Mouse (Mus musculus) CD4-positive, CD25-positive, alpha-beta regulatory T cell, adult 2 months (primary cell): ENCODE measurements at regions not wholly inside any gene's neighbourhood (a gene's known extent, or its start where the extent isn't known, plus 50 kb on each side); places are given as distances from the start of the nearest gene placed in this dataset.
"Not testable (repeated sequence)": the region's sequence is repeated elsewhere in the genome, so short reads cannot be mapped to it uniquely, and the experiment has no call there.

Source experiments
- DNase-seq: peaks from one replicate; pipeline ENCODE4 v3.0.0-alpha.2; 2012; ENCODE audit warnings: low read depth, low spot score

DNA sequence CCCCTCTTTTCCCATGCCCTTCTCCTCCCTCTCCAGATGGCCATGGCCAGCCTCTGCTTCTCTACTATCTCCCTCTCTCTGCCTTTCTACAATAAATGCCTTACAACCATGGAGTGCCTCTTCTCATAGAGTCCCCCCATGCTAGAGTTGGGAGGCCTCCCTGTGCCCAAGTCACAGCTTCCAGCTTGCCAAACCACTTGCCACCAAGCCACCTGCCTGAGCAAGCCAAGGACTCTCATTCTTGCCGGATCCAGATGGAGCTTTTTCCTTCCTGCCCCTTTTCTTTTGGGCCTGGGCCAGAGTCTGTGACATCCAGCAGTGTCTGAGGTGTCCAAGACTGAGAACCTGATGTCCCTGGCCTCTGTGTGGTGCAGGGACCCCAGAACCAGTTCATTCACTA is 367.4 kb upstream of the Arhgap42 start:
- DNase-seq = no peak

DNA sequence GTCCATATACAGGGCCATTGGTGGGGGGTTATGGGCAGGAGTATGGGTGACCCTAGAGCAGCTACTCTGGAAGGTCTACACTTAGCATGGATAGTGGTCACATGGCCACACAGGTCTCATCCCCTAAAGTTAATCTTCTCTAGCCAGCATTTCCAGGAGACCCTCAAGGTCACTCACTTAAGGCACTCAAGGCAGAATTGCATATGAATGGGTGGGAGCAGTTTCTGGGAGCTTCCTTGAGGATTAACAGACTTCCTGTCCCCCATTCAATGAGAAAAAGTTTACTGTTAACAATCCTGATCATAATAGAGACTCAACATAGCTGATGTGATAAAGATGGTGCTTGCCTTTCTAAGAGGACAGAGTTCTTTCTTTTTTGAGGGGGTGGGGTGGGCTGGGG is 352.4 kb upstream of the Arhgap42 start:
- DNase-seq = no peak

DNA sequence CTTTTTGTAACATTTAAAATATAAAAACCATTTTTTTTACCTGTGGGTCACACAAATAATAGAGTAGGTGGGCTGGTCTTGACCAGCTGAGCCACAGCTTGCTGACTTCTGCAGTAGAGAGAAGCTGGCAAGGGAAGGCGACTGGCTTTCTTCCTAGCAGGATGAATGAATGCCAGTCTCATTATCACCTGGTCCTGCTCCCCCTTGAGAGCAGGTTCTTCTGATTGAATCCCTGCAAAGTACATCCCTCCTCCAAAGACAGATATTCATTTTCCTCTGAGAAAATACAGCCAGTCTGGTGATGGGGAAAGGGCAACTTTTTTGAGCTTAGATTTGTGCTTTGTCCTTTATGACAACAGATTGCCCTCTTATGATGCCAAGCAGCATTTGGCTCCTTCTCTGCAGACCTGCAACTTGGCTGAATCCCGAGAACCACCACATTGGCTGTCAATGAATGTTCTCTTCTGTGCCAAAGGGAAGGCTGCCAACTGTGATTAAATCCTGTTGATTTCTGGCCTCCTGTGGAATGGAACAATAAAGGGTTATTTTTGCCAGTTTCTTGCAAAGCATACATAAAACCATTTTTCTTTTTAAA is 344.2 kb upstream of the Arhgap42 start:
- no peak for DNase-seq

DNA sequence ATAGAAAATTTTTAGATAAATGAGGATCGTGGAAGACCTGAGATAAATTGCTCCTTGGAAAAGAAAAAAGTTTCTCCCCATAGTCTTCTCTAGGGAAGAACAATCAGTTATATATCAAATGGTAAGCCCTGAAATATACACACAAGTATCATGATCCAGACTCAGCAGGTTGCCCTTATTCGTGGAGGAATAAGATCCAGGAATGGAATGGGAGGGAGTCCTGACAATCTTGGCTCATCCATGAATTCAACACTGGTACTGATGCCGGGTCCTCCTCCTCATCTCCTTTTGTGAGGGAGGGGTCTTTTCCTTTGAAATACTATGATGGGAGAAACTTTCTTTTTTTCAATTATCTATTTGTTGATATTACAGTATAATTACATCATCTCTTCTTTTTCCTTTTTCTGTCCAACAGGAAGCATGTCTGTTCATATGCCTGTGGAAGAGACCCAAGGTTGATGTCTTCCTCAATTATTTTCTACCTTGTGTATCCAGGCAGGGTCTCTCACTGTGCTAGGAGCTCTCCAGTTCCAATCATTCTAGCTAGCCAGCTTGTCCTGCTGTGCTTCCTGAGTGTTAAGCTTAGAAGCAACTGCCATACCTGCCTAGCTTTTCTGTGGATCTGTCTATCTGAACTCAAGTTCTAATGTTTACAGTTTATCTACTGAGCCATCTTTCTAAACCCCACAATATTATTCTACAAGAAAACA is 343.6 kb upstream of the Arhgap42 start:
- no peak for DNase-seq

DNA sequence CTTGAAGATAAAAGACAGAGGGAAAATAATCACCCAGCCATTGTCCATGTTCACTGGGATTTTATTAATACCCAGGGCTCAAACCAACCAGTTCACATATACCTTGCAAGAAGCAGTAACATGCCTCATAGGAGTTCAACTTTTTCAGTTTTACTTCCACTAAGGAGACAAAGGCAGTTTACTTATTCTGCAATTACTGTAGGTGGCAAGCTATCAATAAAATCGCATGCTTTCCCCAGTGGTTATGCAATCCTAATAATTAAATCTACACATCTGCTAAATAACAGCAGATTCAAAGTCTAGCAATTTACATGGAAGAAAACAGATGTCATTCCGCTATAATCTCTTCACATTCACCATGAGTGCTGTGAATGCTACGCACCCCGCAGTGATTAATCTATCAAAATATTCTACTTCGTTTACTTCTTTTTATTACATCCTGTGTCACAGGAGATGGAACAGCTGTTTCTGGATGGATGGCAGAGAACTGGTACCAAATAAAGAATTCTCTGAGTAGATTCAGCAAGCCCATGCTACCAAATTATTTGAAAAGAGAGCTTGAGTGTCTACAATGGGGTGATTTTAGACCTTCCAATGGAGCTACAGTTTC is 329.2 kb upstream of the Arhgap42 start:
- no peak for DNase-seq

DNA sequence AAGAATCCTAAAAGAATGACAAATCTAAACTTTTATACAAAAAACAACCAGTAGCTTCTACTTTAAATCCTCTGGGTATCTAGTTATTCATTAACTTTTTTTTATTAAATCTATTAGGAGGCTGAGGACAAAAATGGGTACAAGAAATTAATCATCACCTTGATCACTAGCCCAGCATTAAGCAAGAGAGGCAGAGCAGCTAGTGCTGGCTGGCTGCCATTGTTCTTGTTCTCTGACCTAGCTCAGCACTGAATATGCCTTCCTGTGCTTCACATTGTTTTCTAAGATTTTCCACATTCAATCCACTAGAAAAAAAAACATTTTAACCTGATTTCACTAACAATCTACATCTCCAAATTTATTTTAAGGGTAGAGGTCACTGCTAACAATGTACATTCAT is 325.6 kb upstream of the Arhgap42 start:
- DNase-seq = no peak

DNA sequence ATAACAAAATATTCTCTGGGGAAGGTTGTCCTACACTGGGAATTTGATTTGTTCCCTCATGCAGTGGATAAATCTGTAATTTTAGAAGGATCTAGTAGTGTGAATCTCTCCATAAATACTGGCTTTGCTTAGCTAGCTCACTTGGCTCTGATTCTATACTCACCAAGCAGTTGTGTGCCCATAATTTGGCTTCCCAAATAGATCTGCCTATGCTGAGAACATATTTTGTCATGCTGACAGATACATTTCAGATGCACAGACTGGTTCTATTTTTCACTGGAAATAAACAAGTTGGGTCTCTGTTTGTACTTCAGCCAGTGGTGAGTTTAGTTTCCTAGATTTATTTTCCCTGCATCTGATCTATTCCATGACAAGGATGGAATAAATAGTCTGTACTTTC is 309.8 kb upstream of the Arhgap42 start:
- DNase-seq = no peak

DNA sequence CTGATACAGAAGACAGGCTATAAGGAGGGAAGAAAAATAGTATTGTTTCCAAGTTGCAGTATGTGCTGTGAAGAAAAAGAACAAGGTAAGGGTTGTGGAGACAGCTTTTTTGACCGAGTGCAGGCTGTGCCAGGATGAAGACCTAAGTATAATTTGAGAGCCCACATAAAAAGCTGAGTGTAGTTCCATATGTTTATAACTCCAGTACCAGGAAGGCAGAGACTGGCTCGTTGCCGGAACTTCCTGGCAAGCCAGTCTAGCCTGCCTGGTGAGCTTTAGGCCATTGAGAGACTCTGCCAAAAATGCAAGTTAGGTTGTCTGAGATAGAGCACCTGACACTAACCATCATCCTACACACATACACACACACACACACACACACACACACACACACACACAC is 308.7 kb upstream of the Arhgap42 start:
- no peak for DNase-seq

DNA sequence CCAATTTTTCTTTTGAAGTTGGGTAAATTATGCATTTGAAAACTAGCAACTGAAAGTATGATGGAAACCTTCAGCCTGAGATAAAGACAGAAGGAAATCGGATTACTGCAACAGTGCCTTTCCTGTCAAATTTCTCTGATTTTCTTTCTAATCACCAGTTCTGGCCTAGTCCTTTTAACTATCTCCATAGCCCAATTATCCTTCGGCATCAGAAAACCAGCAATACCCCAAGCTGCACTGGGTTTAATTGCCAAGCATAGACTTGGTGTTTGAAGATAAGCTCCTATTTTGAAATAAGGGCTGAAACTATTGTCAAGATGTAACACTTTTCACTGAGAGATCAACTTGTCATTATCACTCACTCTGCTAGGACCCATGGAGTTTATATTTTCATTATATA is 308.2 kb upstream of the Arhgap42 start:
- no peak for DNase-seq

DNA sequence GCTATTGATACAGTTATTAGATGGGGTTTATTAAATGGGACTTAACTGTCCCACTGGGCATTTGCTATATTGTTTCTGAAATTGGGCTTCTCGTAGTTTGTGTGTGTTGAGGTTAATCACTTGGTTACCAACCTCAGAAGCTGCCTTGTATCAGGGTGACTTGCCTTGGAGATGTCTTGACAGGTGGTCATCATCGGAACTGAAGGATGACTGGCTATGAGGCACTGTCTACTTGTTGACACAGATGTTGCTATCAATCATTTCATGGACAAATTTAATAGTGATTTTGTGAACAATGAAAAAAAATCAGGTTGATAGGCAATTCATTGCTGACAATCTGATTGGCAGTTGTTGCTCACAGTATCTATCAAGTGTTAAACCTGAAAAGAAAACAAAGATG is 261.4 kb upstream of the Arhgap42 start:
- no peak for DNase-seq

DNA sequence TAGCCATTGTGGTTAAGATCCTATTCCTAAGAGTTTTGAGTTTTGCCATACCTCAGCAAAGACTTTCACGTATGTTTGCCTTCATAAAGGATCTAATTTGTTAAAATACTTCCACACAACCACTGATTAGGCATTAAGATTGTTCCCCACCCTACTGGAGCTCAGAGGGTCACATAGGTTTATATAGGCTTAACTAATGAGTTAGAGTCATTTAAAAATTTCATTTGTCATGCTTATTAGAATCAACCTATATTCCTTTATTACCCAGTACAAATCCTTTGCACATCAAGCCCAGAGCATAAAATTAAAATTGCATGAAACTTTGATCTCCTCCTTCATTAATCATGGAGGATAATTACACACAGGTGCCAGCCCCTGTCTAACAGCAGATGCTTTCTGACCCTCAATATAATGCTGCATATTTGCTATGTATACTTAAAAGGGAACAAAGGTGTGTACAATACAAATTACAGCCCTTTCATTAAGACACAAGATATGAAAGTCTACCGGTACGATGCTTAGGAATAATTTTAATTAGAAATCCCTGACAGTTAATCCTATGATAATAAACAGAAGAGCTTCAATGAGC is 254.8 kb upstream of the Arhgap42 start:
- DNase-seq = no peak

DNA sequence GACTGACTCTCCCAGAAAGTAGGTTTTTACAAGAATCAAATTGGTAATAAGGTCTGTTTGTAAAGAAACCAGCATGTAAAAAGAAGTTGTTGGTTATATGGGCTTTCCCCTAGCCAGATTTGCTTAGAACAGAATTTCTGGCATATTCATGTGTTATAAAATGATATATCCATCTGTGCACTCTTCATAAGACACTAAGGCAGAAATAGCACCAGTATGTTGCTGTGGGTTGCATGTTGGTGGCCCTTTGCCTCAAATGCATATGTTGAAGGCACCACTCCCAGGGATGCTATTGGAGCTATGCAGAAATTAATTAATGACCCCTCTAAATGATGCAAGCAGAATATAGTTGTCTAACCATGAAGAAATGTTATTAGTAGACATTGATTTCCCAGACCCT is 238.2 kb upstream of the Arhgap42 start:
- no peak for DNase-seq

DNA sequence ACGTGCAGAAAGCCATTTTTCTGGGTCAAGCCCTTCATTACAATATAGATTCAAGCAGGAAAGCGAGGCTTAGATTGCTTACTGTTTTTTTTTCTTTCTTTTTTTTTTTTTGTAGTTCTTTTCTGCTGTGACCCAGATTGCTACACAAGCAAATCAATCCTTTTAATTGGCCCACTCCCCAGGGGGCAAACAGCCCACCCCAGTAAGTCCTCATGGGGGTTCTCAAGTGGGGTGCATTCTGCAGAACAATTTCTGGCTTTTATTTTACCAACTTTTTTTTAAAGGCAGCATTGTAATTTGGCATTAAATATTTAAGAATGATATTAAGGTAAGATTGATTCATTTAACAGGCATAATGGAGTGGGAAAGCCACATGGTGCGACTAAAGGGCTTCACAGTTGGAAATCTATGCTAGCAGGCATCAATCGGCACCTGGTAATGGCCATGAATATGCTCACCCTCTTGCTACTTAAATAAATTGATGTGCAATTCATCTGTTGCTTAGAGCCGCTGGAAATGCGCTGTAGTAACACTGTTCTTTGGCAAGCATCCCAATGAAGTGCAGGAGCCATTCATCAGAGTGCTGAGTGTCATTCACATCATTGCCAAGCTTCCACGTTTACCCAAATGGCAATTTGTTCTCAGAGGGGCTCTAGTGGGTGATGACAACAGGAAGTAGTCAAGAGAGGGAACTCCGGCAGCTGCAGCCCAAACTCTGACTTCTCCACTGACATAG is 236.3 kb upstream of the Arhgap42 start:
- DNase-seq = no peak

DNA sequence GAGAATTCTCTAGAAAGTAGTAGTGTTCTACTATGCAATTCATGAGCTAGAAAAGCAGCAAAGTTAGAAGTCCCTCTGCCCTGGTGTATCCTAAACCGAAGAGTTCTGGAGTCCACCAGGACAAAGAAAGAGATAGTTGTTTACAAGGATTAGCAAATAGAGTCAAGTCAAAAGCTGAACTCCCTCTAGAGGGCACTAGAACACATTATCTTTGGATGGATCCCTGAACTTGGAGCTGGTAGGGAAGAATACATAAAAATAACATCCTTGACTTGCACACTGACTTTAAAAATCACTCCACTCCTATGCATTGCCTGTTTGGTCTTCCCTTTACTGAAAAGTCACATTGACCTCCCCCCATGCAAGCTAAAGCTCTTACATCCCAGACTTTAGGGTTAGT is 205.3 kb upstream of the Arhgap42 start:
- DNase-seq = no peak

DNA sequence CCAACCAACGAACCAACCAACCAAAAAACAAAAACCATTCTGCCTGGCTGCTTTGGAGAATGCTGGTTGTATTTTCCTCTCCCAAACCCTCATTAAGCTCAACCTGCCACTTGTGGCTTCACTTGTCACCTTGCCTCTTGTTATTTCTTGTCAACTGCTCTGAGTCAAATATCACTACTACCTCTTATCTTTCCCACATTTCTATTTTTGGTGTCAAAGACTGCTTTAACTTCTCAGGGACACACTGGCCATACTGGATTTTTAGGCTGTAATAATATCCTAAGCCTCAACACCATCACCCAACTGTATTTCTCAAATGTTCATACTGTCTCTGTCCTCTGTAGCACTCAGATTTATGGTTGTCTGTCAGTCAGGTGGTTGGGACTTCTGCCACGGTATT is 181.4 kb upstream of the Arhgap42 start:
- no peak for DNase-seq

DNA sequence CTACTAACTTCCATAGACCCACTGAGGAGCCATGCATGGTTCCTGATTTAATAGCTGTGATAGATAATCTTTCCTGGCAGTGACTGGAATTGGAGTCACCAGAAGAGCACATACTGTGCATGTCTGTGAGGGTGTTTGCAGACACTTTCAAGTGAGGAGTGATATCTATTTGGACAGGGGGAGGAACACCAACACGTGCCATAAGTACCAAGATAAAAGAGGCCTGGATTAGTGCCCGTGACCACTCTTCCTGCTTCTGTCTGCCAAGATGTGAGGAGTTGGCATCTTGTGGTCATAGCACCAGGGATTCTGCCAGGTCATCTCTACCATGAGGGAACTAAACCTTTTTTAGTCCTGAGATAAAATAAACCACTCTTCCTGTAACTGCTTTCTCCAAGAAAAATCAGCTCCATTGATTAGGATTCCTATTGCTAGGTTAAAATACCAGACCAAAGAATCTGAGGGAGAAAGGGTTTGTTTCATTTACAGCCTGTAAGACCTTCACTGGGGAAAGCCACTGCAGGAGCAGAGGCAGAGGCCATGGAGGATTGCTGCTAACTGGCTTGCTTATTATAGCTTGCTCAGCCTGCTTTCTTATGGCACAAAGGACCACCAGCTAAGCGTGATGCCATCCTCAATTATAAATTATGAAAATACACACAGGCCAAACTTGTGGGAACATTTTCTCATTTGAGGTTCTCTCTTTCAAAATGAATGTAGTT is 173.7 kb upstream of the Arhgap42 start:
- no peak for DNase-seq

DNA sequence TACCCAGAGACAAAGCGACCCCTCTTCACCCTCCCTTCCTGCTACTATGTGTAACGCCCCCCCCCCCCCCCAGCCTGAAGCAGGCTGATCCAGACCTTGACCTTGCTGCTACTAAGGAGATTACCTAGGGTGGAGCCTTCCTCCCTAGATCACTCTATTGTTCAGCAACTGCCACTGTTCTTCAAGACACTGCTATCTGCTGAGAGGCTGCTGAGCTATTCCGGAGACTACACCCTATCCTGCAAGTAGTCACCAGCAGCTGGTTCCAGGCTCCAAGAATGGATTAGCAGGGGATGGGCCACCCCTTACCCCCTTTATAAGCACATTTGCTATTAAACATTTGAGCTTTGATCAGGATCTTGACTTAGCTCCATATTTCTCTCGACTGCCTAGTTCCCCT is 155.3 kb upstream of the Arhgap42 start:
- DNase-seq = not testable (repeated sequence)

DNA sequence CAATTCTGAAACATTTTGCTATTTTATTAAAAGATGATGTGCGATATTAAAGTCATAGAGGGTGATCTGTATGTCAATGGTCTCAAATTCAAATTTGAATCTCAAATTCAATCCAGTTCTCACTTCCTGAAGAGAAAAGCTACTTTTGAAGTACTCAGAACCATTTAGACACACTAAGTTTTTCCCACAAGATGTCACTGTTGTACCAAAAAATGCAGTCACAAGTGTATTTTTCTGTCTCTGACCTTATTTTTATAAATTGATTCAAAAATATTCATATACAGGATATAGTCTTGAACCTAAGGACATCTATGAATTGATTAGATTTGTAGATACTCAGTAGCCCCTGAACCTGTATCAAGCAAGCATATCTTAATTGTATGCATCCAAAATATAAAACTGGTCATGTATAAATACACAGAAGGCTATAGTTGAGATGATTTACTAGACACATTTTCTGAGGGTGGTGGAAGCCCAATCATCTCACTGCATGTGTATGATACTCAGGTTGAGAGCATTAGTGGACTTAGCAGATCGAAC is 137.8 kb upstream of the Arhgap42 start:
- DNase-seq = no peak

DNA sequence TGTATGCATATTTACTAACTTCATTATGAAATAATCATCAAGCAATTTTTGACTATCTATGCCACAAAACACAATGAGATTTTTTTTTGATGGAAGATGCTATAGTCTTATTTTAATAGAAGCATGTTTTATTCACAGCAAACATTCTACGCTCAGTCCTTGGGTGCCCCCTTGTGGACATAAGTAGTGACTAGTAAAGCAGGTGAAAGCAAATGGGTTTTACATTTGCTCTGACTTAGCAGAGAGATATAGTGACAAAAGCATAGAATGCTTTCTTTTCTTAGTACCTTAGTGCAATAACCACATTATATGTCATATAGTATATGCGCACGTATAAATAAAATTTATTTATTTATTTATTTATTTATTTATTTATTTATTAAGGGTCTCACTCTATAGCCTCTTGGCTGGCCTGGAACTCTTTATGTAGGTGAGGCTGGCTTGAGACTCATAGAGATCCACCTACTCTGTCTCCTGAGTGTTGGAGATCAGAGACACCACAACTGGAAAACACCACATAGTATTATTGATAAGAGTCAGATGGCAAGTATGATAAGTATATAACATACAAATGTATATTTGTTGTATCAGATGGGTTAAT is 136.5 kb upstream of the Arhgap42 start:
- DNase-seq = peak; percentile 28

DNA sequence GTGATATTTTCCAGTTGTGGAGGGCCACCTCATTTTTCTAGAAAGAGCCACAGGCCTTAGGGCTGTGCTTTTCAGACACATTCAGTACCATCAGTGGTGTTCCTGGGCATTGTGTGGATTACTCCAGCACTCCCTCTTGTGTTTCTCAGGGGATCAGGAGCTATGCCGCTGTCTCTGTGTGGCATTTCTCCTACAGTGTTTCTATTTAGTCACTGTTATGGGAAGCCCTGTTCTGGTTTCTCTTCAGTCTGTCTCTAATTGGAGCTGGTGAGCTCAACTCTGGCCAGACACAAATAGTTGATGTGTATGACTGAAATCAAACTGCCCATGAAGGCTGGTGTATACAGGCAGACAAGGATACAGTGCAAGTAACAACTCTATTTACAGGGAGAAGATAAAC is 133.7 kb upstream of the Arhgap42 start:
- DNase-seq = no peak

DNA sequence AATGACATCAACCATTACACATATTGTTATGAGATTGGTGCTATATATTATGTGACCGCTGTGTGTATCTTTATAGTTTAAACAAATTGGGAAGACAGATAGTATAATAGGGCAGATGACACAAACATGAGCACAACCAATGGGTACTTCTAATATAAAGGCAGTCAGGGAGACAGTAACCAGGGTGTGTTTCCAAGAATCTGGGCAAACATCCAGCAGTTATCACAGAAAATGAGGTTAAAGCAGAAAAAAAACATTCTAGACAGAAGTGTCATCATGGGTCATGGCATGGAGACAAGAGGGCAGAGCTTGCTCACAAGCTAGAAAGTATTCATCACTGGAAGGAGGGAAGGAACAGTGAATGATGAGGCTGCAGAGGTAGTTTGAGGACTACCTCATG is 129.8 kb upstream of the Arhgap42 start:
- no peak for DNase-seq
